Mouse (Mus musculus) forelimb bud, embryonic 11.5 days (tissue): Measurements from ENCODE around the gene Sv2b.

Source experiments
- DNase-seq: peaks from one replicate; pipeline ENCODE4 v3.0.0-alpha.2; 2012; ENCODE audit warnings: low read depth, low spot score

Sv2b gene

GRCm38 (mm10) chr7:75102536-75103332, 206.3 kb downstream of the Sv2b start:
- no peak for DNase-seq

GRCm38 (mm10) chr7:75085473-75085872, 223.6 kb downstream of the Sv2b start:
- no peak for DNase-seq

DNA sequence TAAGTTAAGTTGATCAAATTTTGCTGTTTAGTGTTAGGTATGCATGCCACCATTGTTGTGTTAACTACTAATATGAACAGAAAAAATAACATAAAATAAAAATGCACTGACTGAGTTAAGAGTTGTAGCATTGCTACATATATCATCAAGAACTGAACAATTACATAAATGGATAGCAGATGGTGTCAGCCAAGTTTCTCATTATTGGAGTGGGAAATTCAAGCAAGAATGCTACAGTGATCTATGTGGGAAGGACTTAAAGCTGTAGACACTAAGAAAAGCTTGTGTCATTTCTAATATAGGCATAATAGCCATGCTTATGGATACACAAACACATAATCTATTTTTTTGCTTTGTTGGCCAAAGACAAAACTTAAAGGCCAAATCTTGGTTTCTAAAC, 228.9 kb downstream of the Sv2b start:
- DNase-seq: no peak

DNA sequence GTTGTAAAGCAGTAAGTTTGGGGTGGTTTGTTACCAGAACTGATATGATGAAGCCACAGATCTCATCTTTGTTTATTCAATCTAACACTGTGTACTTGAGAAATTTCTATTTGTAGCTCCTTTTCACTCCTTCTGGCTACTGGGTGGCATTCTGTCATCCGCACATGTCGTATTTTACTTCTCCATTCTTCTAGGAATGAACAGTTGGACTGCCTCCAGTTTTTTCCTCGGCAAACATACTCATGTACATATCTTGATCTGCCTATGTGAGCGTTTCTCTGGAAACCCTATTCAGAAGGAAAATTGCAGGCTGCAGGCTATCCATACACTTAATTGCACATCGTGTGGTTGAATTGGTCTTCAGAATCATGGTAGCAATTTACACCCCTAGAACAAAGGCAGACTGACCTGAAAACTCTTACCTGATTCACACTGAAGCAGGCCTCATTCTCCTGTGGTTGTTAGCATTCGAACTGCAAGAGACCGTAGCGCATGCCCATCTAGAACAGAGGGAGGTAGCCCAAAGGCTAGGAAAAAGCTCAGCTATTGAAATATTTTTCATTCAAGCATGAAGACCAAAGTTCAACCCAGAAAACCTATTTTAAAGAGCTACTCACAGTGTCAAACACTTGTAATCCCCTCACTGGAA, 231.4 kb downstream of the Sv2b start:
- no peak for DNase-seq
